Comparison of ENCODE assay signal across 1 mouse cellular context in genomic region chr14:27428573-27428972, GRCm38 (mm10).
TF ChIP-seq lines count a peak whose summit lies in the region.

Gene Fam208a (plus strand): TSS chr14:27428834.

TF ChIP-seq in CH12.LX, 34 proteins besides CTCF, POLR2A, EP300 and RAD21 (continued from another document):
- no peak for TF ChIP-seq CHD1 (IDR thresholded peaks at IDR 0.05; ENCODE audit: low read depth, low read length)
